In genomic region chr13:15461926-15462325, GRCm38 (mm10) we compare ENCODE assay signal across 11 mouse cellular contexts. TPM values are rescaled to one million over a fixed set of nuclear protein-coding genes. Genes with fewer than 3 reads are reported as not detected.
A peak's percentile ranks its signal among the peaks of the same experiment; 100 is the strongest.
DNase-seq lines count a peak whose midpoint lies in the region; ATAC-seq lines count a peak whose summit lies in the region.
"Had no signal": no experiment of that assay in that cellular context is flagged by ENCODE, and none has a peak within 500 bp of the region (broad histone marks: within the 10 kb centered on the region; RNA-seq: fewer than 3 reads in every experiment).

No protein-coding gene starts in this region.

- H3K4me1 ChIP-seq in heart, embryonic 16.5 days (ENCODE audit: control insufficient read depth, insufficient read depth, low read length), result 0 out of 2 replicates have a peak, but pooled peaks cover 2% of the 10 kb centered on the region
- H3K4me1 ChIP-seq in embryonic facial prominence, embryonic 13.5 days, result peaks cover 30% of the 10 kb centered on the region
- peaks cover 24% of the 10 kb centered on the region for H3K4me1 ChIP-seq in hindbrain, embryonic 15.5 days (replicated peaks)
- H3K4me1 ChIP-seq in midbrain, embryonic 16.5 days (ENCODE audit: control insufficient read depth, insufficient read depth, low read length), result peaks cover 13% of the 10 kb centered on the region

- no peak overlapping the region; the same call in 1 of the 2 replicates for H3K4me3 ChIP-seq in heart, embryonic 16.5 days (ENCODE audit: low read length)
- peak overlapping the region; percentile 95 for H3K4me3 ChIP-seq in embryonic facial prominence, embryonic 13.5 days
- no peak overlapping the region; the same call in 1 of the 2 replicates for H3K4me3 ChIP-seq in hindbrain, embryonic 15.5 days
- H3K4me3 ChIP-seq in midbrain, embryonic 16.5 days (ENCODE audit: low read depth, low read length), result no peak overlapping the region

- H3K27ac ChIP-seq in heart, embryonic 16.5 days (ENCODE audit: low read length), result no peak overlapping the region
- H3K27ac ChIP-seq in embryonic facial prominence, embryonic 13.5 days, result peak overlapping the region; percentile 99
- H3K27ac ChIP-seq in hindbrain, embryonic 15.5 days (replicated peaks), result no peak overlapping the region
- no peak overlapping the region for H3K27ac ChIP-seq in midbrain, embryonic 16.5 days (ENCODE audit: low read length)

- H3K9ac ChIP-seq in heart, embryonic 16.5 days (ENCODE audit: low read length), result no peak overlapping the region
- peak overlapping the region; percentile 98 for H3K9ac ChIP-seq in embryonic facial prominence, embryonic 13.5 days
- H3K9ac ChIP-seq in hindbrain, embryonic 15.5 days, result no peak overlapping the region
- no peak overlapping the region for H3K9ac ChIP-seq in midbrain, embryonic 16.5 days (ENCODE audit: low read depth, low read length)

- no peaks in the 10 kb centered on the region for H3K9me3 ChIP-seq in heart, embryonic 16.5 days (replicated peaks; ENCODE audit: control insufficient read depth, low read length)
- H3K9me3 ChIP-seq in embryonic facial prominence, embryonic 13.5 days, result no peaks in the 10 kb centered on the region
- no peaks in the 10 kb centered on the region for H3K9me3 ChIP-seq in hindbrain, embryonic 15.5 days
- H3K9me3 ChIP-seq in midbrain, embryonic 16.5 days (replicated peaks; ENCODE audit: control insufficient read depth, low read length, poor library complexity, severe bottlenecking), result no peaks in the 10 kb centered on the region

- 30% methylated on average over 7 of the region's 7 CpGs for whole genome bisulfite sequencing in heart, embryonic 16.5 days
- WGBS in embryonic facial prominence, embryonic 13.5 days, result 14% methylated on average over 7 of the region's 7 CpGs
- WGBS in hindbrain, embryonic 15.5 days, result 26% methylated on average over 7 of the region's 7 CpGs
- WGBS in midbrain, embryonic 16.5 days, result 17% methylated on average over 7 of the region's 7 CpGs

- no peaks in the 10 kb centered on the region for H3K36me3 ChIP-seq in heart, embryonic 16.5 days (ENCODE audit: control insufficient read depth, insufficient read depth)
- no peaks in the 10 kb centered on the region for H3K36me3 ChIP-seq in embryonic facial prominence, embryonic 13.5 days
- no peaks in the 10 kb centered on the region for H3K36me3 ChIP-seq in hindbrain, embryonic 15.5 days
- H3K36me3 ChIP-seq in midbrain, embryonic 16.5 days (ENCODE audit: control insufficient read depth, insufficient read depth, low read length), result no peaks in the 10 kb centered on the region

- no peak for DNase-seq in heart, postnatal 36 days
- no peak for DNase-seq in urinary bladder, postnatal 25 days (ENCODE audit: low spot score)
- DNase-seq in spleen, adult 18-20 months, result no peak
- DNase-seq: adrenal gland, postnatal 10 days; cerebellum, postnatal 36 days; lung, adult 18-20 months had no signal

- peaks cover 35% of the 10 kb centered on the region for H3K27me3 ChIP-seq in heart, embryonic 16.5 days (ENCODE audit: control insufficient read depth, insufficient read depth, low read length)
- H3K27me3 ChIP-seq in embryonic facial prominence, embryonic 13.5 days, result no peaks in the 10 kb centered on the region
- peaks cover 17% of the 10 kb centered on the region for H3K27me3 ChIP-seq in hindbrain, embryonic 15.5 days
- H3K27me3 ChIP-seq in midbrain, embryonic 16.5 days (ENCODE audit: control insufficient read depth, insufficient read depth, low read depth, low read length), result peaks cover 3% of the 10 kb centered on the region

- ATAC-seq in heart, embryonic 16.5 days (replicated peaks; ENCODE audit: extremely low read depth, insufficient read depth, low FRiP score), result no peak
- no peak for ATAC-seq in embryonic facial prominence, embryonic 13.5 days (ENCODE audit: insufficient number of reproducible peaks, insufficient read depth, low FRiP score, low TSS enrichment, low read depth)
- ATAC-seq in hindbrain, embryonic 15.5 days (ENCODE audit: low FRiP score, low read depth), result no peak
- ATAC-seq in midbrain, embryonic 16.5 days, result no peak
- ATAC-seq in frontal cortex, adult (ENCODE audit: low TSS enrichment), result no peak

- H3K4me2 ChIP-seq in heart, embryonic 16.5 days (ENCODE audit: low read depth, low read length), result peak overlapping the region; percentile 90
- H3K4me2 ChIP-seq in embryonic facial prominence, embryonic 13.5 days, result peak overlapping the region; percentile 62
- H3K4me2 ChIP-seq in hindbrain, embryonic 15.5 days, result 0 out of 2 replicates have a peak overlapping the region, but pooled peaks have one; percentile 24
- H3K4me2 ChIP-seq in midbrain, embryonic 16.5 days (ENCODE audit: low read length), result peak overlapping the region; percentile 26

- intact Hi-C loops in heart, postnatal 36 days (cut with DNase I), result loop anchor here (5.0 kb wide), 1 partner anchor 295 kb away; no protein-coding TSS in a partner anchor

RNA-seq across cellular contexts. Expression of gene Gli3, which starts 1.1 kb away (rescaled TPM):
- 4.3 and 5.7 TPM in 2 replicates for polyA plus RNA-seq in heart, embryonic 16.5 days (2015; fragmentation: Nextera tagmentation; extraction: Ambion mirVana)
- 1 to 10 TPM; 1.9 to 2.1 TPM for total RNA-seq in heart, postnatal 36 days (2021)
- polyA plus RNA-seq in embryonic facial prominence, embryonic 13.5 days (2015; fragmentation: Nextera tagmentation; extraction: Ambion mirVana), result 32.8 and 38.3 TPM in 2 replicates
- 5.4 and 8.8 TPM in 2 replicates for polyA plus RNA-seq in hindbrain, embryonic 15.5 days (2015; fragmentation: Nextera tagmentation; extraction: Ambion mirVana)
- polyA plus RNA-seq in midbrain, embryonic 16.5 days (2015; fragmentation: Nextera tagmentation; extraction: Ambion mirVana), result 4.8 and 5.2 TPM in 2 replicates

Comparison
In these comparisons a context has a peak if more than half of its experiments do, and no peak if none do; other contexts are left out.
1. H3K4me2 ChIP-seq: peak in every context shown above with its lines; median percentile 90 in heart, embryonic 16.5 days; 62 in embryonic facial prominence, embryonic 13.5 days; 26 in midbrain, embryonic 16.5 days; 24 in hindbrain, embryonic 15.5 days.